ENCODE assay signal across 2 mouse cellular contexts in genomic region chr5:105148062-105148461, GRCm38 (mm10). TPM values are rescaled to one million over a fixed set of nuclear protein-coding genes. Genes with fewer than 3 reads are reported as not detected.
"Had no signal": no experiment of that assay in that cellular context is flagged by ENCODE, and none has a peak within 500 bp of the region (broad histone marks: within the 10 kb centered on the region; RNA-seq: fewer than 3 reads in every experiment).

No protein-coding gene starts in this region.

RNA-seq across cellular contexts. Expression of gene Gbp8, which starts 8.7 kb away (rescaled TPM):
- total RNA-seq: forebrain, postnatal 0 days; gastrocnemius, postnatal 14 days had no signal
